Mouse (Mus musculus) NIH3T3 (cell line): Measurements from ENCODE around the gene Plxnb2.
A peak's percentile ranks its signal among the peaks of the same experiment; 100 is the strongest.

Experiments
- DNase-seq: peaks from one replicate; pipeline ENCODE4 v3.0.0-alpha.2; 2012; ENCODE audit warnings: low read depth

The Plxnb2 gene

GRCm38 (mm10) chr15:89180571-89181229, at the start of gene Plxnb2:
Gene Plxnb2 (minus strand): TSS chr15:89180788.
- peak; percentile 94 for DNase-seq

- DNase-seq = no peak
Observed at GRCm38 (mm10) chr15:89215611-89216233, 35.1 kb upstream of the Plxnb2 start.

- peak; percentile 14 for DNase-seq
Observed at GRCm38 (mm10) chr15:89214953-89215352, 34.4 kb upstream of the Plxnb2 start.

GRCm38 (mm10) chr15:89213517-89213916, 32.9 kb upstream of the Plxnb2 start:
- DNase-seq = no peak

- no peak for DNase-seq
Observed at GRCm38 (mm10) chr15:89212495-89212894, 31.9 kb upstream of the Plxnb2 start.

- DNase-seq = peak; percentile 27
Observed at GRCm38 (mm10) chr15:89211716-89212461, 31.3 kb upstream of the Plxnb2 start.

- peak; percentile 87 for DNase-seq
Observed at GRCm38 (mm10) chr15:89210915-89211715, 30.5 kb upstream of the Plxnb2 start, which contains the start of gene Ppp6r2. Gene Ppp6r2 (plus strand): TSS chr15:89211553.

GRCm38 (mm10) chr15:89209886-89210761, 29.5 kb upstream of the Plxnb2 start:
- peak; percentile 92 for DNase-seq

GRCm38 (mm10) chr15:89207457-89207856, 26.9 kb upstream of the Plxnb2 start:
- DNase-seq = no peak

- DNase-seq = no peak
Observed at GRCm38 (mm10) chr15:89197056-89197455, 16.5 kb upstream of the Plxnb2 start.

GRCm38 (mm10) chr15:89196313-89196706, 15.7 kb upstream of the Plxnb2 start, which contains the start of gene Dennd6b:
Gene Dennd6b (minus strand): TSS chr15:89196496.
- DNase-seq = peak; percentile 98

GRCm38 (mm10) chr15:89195690-89196312, 15.2 kb upstream of the Plxnb2 start:
- DNase-seq = peak; percentile 94

- peak; percentile 57 for DNase-seq
Observed at GRCm38 (mm10) chr15:89195261-89195681, 14.7 kb upstream of the Plxnb2 start.

- DNase-seq = no peak
Observed at GRCm38 (mm10) chr15:89184937-89185227, 4.3 kb upstream of the Plxnb2 start.

GRCm38 (mm10) chr15:89184141-89184936, 3.8 kb upstream of the Plxnb2 start:
- DNase-seq = no peak

GRCm38 (mm10) chr15:89182842-89183241, 2.3 kb upstream of the Plxnb2 start:
- no peak for DNase-seq

GRCm38 (mm10) chr15:89182328-89182741, 1.7 kb upstream of the Plxnb2 start:
- DNase-seq = peak; percentile 67

- DNase-seq = peak; percentile 52
Observed at GRCm38 (mm10) chr15:89181561-89182270, 1.1 kb upstream of the Plxnb2 start.

- no peak for DNase-seq
Observed at GRCm38 (mm10) chr15:89180081-89180541, 477 bp downstream of the Plxnb2 start.
